Mouse (Mus musculus) embryonic facial prominence, embryonic 15.5 days (tissue): Measurements from ENCODE around the gene Ppp1r9a. TPM values are rescaled to one million over a fixed set of nuclear protein-coding genes. Genes with fewer than 3 reads are reported as not detected.

Experiments
- polyA plus RNA-seq: library from polyadenylated mRNA; unstranded; fragments of >200 nt; fragmentation: Nextera tagmentation; extraction: Ambion mirVana; gene quantifications from 2 replicates; pipeline ENCODE4 v1.2.1, GENCODE M21; 2015

Gene Ppp1r9a
- polyA plus RNA-seq, 1 experiment from 2014 or later, result 13.7 TPM

Other genes with a start within 250 kb of the Ppp1r9a start
- gene Sgce, start 155.7 kb upstream of the Ppp1r9a start, polyA plus RNA-seq, result 72.1 and 72.9 TPM in 2 replicates
- gene Peg10, start 155.6 kb upstream of the Ppp1r9a start, polyA plus RNA-seq, result 8.9 and 10.0 TPM in 2 replicates